Mouse (Mus musculus) kidney, adult 11 months (tissue): ENCODE data around the gene Hcn4.

ENCODE experiments used
- DNase-seq: peaks from one replicate; pipeline ENCODE4 v3.0.0; 2022

Gene Hcn4

GRCm38 (mm10) chr9:58849576-58850315, 26.5 kb downstream of the Hcn4 start:
- no peak for DNase-seq

GRCm38 (mm10) chr9:58854931-58855330, 31.7 kb downstream of the Hcn4 start:
- DNase-seq: no peak

GRCm38 (mm10) chr9:58859080-58859635, 35.9 kb downstream of the Hcn4 start:
- no peak for DNase-seq

- no peak for DNase-seq
Observed at GRCm38 (mm10) chr9:58863826-58864225, 40.6 kb downstream of the Hcn4 start.

- no peak for DNase-seq
Observed at GRCm38 (mm10) chr9:58871141-58871540, 47.9 kb downstream of the Hcn4 start.

- peak; percentile 31 for DNase-seq
Observed at GRCm38 (mm10) chr9:58873541-58874324, 50.5 kb downstream of the Hcn4 start.

GRCm38 (mm10) chr9:58874354-58874753, 51.1 kb downstream of the Hcn4 start:
- DNase-seq: no peak

- DNase-seq: no peak
Observed at GRCm38 (mm10) chr9:58875439-58875838, 52.2 kb downstream of the Hcn4 start.

- DNase-seq: no peak
Observed at GRCm38 (mm10) chr9:58876946-58877625, 53.9 kb downstream of the Hcn4 start.

GRCm38 (mm10) chr9:58879836-58880235, 56.6 kb downstream of the Hcn4 start:
- DNase-seq: no peak

GRCm38 (mm10) chr9:58882686-58883085, 59.5 kb downstream of the Hcn4 start:
- peak; percentile 36 for DNase-seq

- DNase-seq: no peak
Observed at GRCm38 (mm10) chr9:58889782-58890448, 66.7 kb downstream of the Hcn4 start.

GRCm38 (mm10) chr9:58890893-58891292, 67.7 kb downstream of the Hcn4 start:
- DNase-seq: no peak

GRCm38 (mm10) chr9:58891840-58892640, 68.8 kb downstream of the Hcn4 start:
- no peak for DNase-seq

- DNase-seq: no peak
Observed at GRCm38 (mm10) chr9:58899602-58900001, 76.4 kb downstream of the Hcn4 start.

GRCm38 (mm10) chr9:58902869-58903585, 79.8 kb downstream of the Hcn4 start:
- DNase-seq: no peak
